Mouse (Mus musculus) neural tube, embryonic 13.5 days (tissue): ENCODE measurements around the gene Sun1. TPM values are rescaled to one million over a fixed set of nuclear protein-coding genes. Genes with fewer than 3 reads are reported as not detected.

Source experiments
- ATAC-seq: fragments of 200-750 bp; cut with Nextera tagmentation; 2 replicates; pipeline ENCODE4 v1.8.0; 2017; ENCODE audit warnings: low read depth, mild to moderate bottlenecking, moderate TSS enrichment, moderate library complexity
- H3K27ac ChIP-seq: fragments of 300-500 bp; sonication (generic); replicated peaks from 2 replicates; pipeline ENCODE4 v1.5.1; 2015; ENCODE audit warnings: moderate library complexity, mild to moderate bottlenecking, inconsistent platforms
- H3K27me3 ChIP-seq: fragments of 300-500 bp; sonication (generic); 2 replicates; pipeline ENCODE4 v1.6.1; 2015; ENCODE audit warnings: mild to moderate bottlenecking, inconsistent platforms
- H3K36me3 ChIP-seq: fragments of 300-500 bp; sonication (generic); 2 replicates; pipeline ENCODE4 v1.6.1; 2015; ENCODE audit warnings: mild to moderate bottlenecking, inconsistent platforms
- H3K4me1 ChIP-seq: fragments of 300-500 bp; sonication (generic); replicated peaks from 2 replicates; pipeline ENCODE4 v1.6.1; 2015; ENCODE audit warnings: inconsistent platforms
- H3K4me2 ChIP-seq: fragments of 300-500 bp; sonication (generic); 2 replicates; pipeline ENCODE4 v1.6.1; 2015; ENCODE audit warnings: inconsistent platforms, mild to moderate bottlenecking, moderate library complexity
- H3K4me3 ChIP-seq: fragments of 300-500 bp; sonication (generic); 2 replicates; pipeline ENCODE4 v1.5.1; 2015; ENCODE audit warnings: mild to moderate bottlenecking, inconsistent platforms
- H3K9ac ChIP-seq: fragments of 300-500 bp; sonication (generic); 2 replicates; pipeline ENCODE4 v1.6.1; 2015; ENCODE audit warnings: moderate library complexity, mild to moderate bottlenecking, inconsistent platforms
- H3K9me3 ChIP-seq: fragments of 300-500 bp; sonication (generic); 2 replicates; pipeline ENCODE4 v1.6.1; 2016; ENCODE audit warnings: inconsistent platforms
- WGBS: fragments of 180-500 bp; shearing (Covaris S2); methylation state at CpG from one replicate; pipeline ENCODE4 v1.1.7; 2015; 5-methylcytosine and 5-hydroxymethylcytosine counted together
- polyA plus RNA-seq: library from polyadenylated mRNA; unstranded; fragments of >200 nt; fragmentation: Nextera tagmentation; extraction: Ambion mirVana; gene quantifications from 2 replicates; pipeline ENCODE4 v1.2.1, GENCODE M21; 2015

Sun1 gene
- 40.4 and 42.1 TPM in 2 replicates for polyA plus RNA-seq

GRCm38 (mm10) chr5:139199995-139200769, at the start of gene Sun1:
Gene Sun1, plus strand, starts transcription at chr5:139200637.
- WGBS, result 1% methylated on average over 64 of the region's 64 CpGs
- peak; percentile 99 for ATAC-seq
- H3K4me3 ChIP-seq, result peak within 1 kb of the TSS; percentile 84
- peak within 1 kb of the TSS; percentile 87 for H3K4me2 ChIP-seq
- H3K9ac ChIP-seq, result peak within 1 kb of the TSS; percentile 89
- no peaks in the 10 kb centered on the region for H3K36me3 ChIP-seq
- peak within 1 kb of the TSS; percentile 91 for H3K27ac ChIP-seq
- no peaks in the 10 kb centered on the region for H3K9me3 ChIP-seq
- H3K4me1 ChIP-seq, result peaks cover 42% of the 10 kb centered on the region
- no peaks in the 10 kb centered on the region for H3K27me3 ChIP-seq

- Histone ChIP-seq H3K36me3 (peaks cover 67% of the 10 kb centered on the region), H3K4me3 (no peak overlapping the region), H3K27ac (no peak overlapping the region), H3K4me1 (peaks cover 6% of the 10 kb centered on the region), H3K9me3 (no peaks in the 10 kb centered on the region), H3K27me3 (no peaks in the 10 kb centered on the region), H3K9ac (no peak overlapping the region), H3K4me2 (no peak overlapping the region)
- 93% methylated on average over 8 of the region's 8 CpGs for WGBS
- ATAC-seq, result no peak
Measured at GRCm38 (mm10) chr5:139160899-139161298, 39.5 kb upstream of the Sun1 start.

GRCm38 (mm10) chr5:139161632-139162031, 38.8 kb upstream of the Sun1 start:
- Histone ChIP-seq H3K4me3 (no peak overlapping the region), H3K27me3 (no peaks in the 10 kb centered on the region), H3K4me1 (peaks cover 6% of the 10 kb centered on the region), H3K9me3 (no peaks in the 10 kb centered on the region), H3K27ac (no peak overlapping the region), H3K4me2 (no peak overlapping the region), H3K9ac (no peak overlapping the region), H3K36me3 (peaks cover 67% of the 10 kb centered on the region)
- 91% methylated on average over 10 of the region's 10 CpGs for WGBS
- ATAC-seq, result no peak

- no peak overlapping the region for H3K4me2 ChIP-seq
- no peak overlapping the region for H3K27ac ChIP-seq
- no peak overlapping the region for H3K4me3 ChIP-seq
- H3K9me3 ChIP-seq, result no peaks in the 10 kb centered on the region
- WGBS, result 93% methylated on average over 6 of the region's 6 CpGs
- no peak overlapping the region for H3K9ac ChIP-seq
- no peak for ATAC-seq
- peaks cover 6% of the 10 kb centered on the region for H3K4me1 ChIP-seq
- H3K36me3 ChIP-seq, result peaks cover 91% of the 10 kb centered on the region
- H3K27me3 ChIP-seq, result no peaks in the 10 kb centered on the region
Measured at GRCm38 (mm10) chr5:139166781-139167361, 33.6 kb upstream of the Sun1 start.

- H3K4me2 ChIP-seq, result no peak overlapping the region
- WGBS, result 90% methylated on average over 1 of the region's 1 CpGs
- H3K4me3 ChIP-seq, result no peak overlapping the region
- ATAC-seq, result no peak
- H3K9ac ChIP-seq, result no peak overlapping the region
- peaks cover 91% of the 10 kb centered on the region for H3K36me3 ChIP-seq
- H3K9me3 ChIP-seq, result no peaks in the 10 kb centered on the region
- H3K27me3 ChIP-seq, result no peaks in the 10 kb centered on the region
- no peak overlapping the region for H3K27ac ChIP-seq
- peaks cover 6% of the 10 kb centered on the region for H3K4me1 ChIP-seq
Measured at GRCm38 (mm10) chr5:139167548-139167947, 32.9 kb upstream of the Sun1 start.

GRCm38 (mm10) chr5:139171929-139172328, 28.5 kb upstream of the Sun1 start:
- no peak for ATAC-seq
- no peak overlapping the region for H3K4me3 ChIP-seq
- no peaks in the 10 kb centered on the region for H3K9me3 ChIP-seq
- no peaks in the 10 kb centered on the region for H3K27me3 ChIP-seq
- H3K36me3 ChIP-seq, result peaks cover 61% of the 10 kb centered on the region
- peaks cover 26% of the 10 kb centered on the region for H3K4me1 ChIP-seq
- no peak overlapping the region for H3K4me2 ChIP-seq
- H3K27ac ChIP-seq, result no peak overlapping the region
- H3K9ac ChIP-seq, result no peak overlapping the region
- WGBS, result 94% methylated on average over 4 of the region's 4 CpGs

- Histone ChIP-seq H3K4me1 (peaks cover 26% of the 10 kb centered on the region), H3K9ac (peak overlapping the region; percentile 56), H3K4me2 (no peak overlapping the region), H3K27me3 (no peaks in the 10 kb centered on the region), H3K4me3 (no peak overlapping the region), H3K36me3 (peaks cover 59% of the 10 kb centered on the region), H3K9me3 (no peaks in the 10 kb centered on the region), H3K27ac (peak overlapping the region; percentile 84)
- ATAC-seq, result peak; percentile 17; the same call in 1 of the 2 replicates
- 12% methylated on average over 10 of the region's 10 CpGs for WGBS
Measured at GRCm38 (mm10) chr5:139174141-139174540, 26.3 kb upstream of the Sun1 start.

- ATAC-seq, result peak; percentile 80
- Histone ChIP-seq H3K27me3 (no peaks in the 10 kb centered on the region), H3K36me3 (peaks cover 60% of the 10 kb centered on the region), H3K9ac (no peak overlapping the region), H3K27ac (peak overlapping the region; percentile 84), H3K4me3 (no peak overlapping the region), H3K4me2 (no peak overlapping the region), H3K4me1 (peaks cover 26% of the 10 kb centered on the region), H3K9me3 (no peaks in the 10 kb centered on the region)
- WGBS, result 15% methylated on average over 7 of the region's 10 CpGs
Measured at GRCm38 (mm10) chr5:139174556-139175547, 25.6 kb upstream of the Sun1 start.

- WGBS, result 31% methylated on average over 11 of the region's 11 CpGs
- no peaks in the 10 kb centered on the region for H3K9me3 ChIP-seq
- no peak overlapping the region for H3K9ac ChIP-seq
- H3K4me1 ChIP-seq, result peaks cover 22% of the 10 kb centered on the region
- ATAC-seq, result peak; percentile 71
- peaks cover 66% of the 10 kb centered on the region for H3K36me3 ChIP-seq
- no peak overlapping the region for H3K27ac ChIP-seq
- H3K4me3 ChIP-seq, result no peak overlapping the region
- H3K4me2 ChIP-seq, result no peak overlapping the region
- no peaks in the 10 kb centered on the region for H3K27me3 ChIP-seq
Measured at GRCm38 (mm10) chr5:139178895-139179631, 21.4 kb upstream of the Sun1 start.

GRCm38 (mm10) chr5:139183131-139183530, 17.3 kb upstream of the Sun1 start:
- ATAC-seq, result no peak
- Histone ChIP-seq H3K4me3 (no peak overlapping the region), H3K36me3 (peaks cover 90% of the 10 kb centered on the region), H3K9ac (no peak overlapping the region), H3K9me3 (no peaks in the 10 kb centered on the region), H3K4me2 (no peak overlapping the region), H3K4me1 (no peaks in the 10 kb centered on the region), H3K27ac (no peak overlapping the region), H3K27me3 (no peaks in the 10 kb centered on the region)
- 86% methylated on average over 2 of the region's 2 CpGs for WGBS

GRCm38 (mm10) chr5:139183601-139184000, 16.8 kb upstream of the Sun1 start:
- no peak overlapping the region for H3K4me3 ChIP-seq
- no peaks in the 10 kb centered on the region for H3K27me3 ChIP-seq
- no peak overlapping the region for H3K4me2 ChIP-seq
- no peak overlapping the region for H3K27ac ChIP-seq
- H3K9me3 ChIP-seq, result no peaks in the 10 kb centered on the region
- no peaks in the 10 kb centered on the region for H3K4me1 ChIP-seq
- WGBS, result 94% methylated on average over 9 of the region's 9 CpGs
- peaks cover 85% of the 10 kb centered on the region for H3K36me3 ChIP-seq
- no peak for ATAC-seq
- H3K9ac ChIP-seq, result no peak overlapping the region
